Comparison of ENCODE assay signal across 7 mouse cellular contexts in genomic region chr11:4186486-4187317, GRCm38 (mm10). TPM values are rescaled to one million over a fixed set of nuclear protein-coding genes. Genes with fewer than 3 reads are reported as not detected.
DNase-seq lines count a peak whose midpoint lies in the region; ATAC-seq lines count a peak whose summit lies in the region.

Gene Tbc1d10a (plus strand): TSS chr11:4186789.

- peak within 1 kb of the TSS; percentile 87 for H3K9ac ChIP-seq in embryonic facial prominence, embryonic 12.5 days
- H3K9ac ChIP-seq in limb, embryonic 11.5 days (ENCODE audit: low read length): peak within 1 kb of the TSS; percentile 86
- H3K9ac ChIP-seq in midbrain, embryonic 14.5 days (replicated peaks; ENCODE audit: low read length): peak within 1 kb of the TSS; percentile 84

- peak within 1 kb of the TSS; percentile 85 for H3K4me2 ChIP-seq in embryonic facial prominence, embryonic 12.5 days (replicated peaks)
- H3K4me2 ChIP-seq in limb, embryonic 11.5 days (ENCODE audit: low read depth, severe bottlenecking): peak within 1 kb of the TSS; percentile 92
- H3K4me2 ChIP-seq in midbrain, embryonic 14.5 days (ENCODE audit: low read length): peak within 1 kb of the TSS; percentile 88

- under 1% methylated on average over 56 of the region's 71 CpGs for WGBS in embryonic facial prominence, embryonic 12.5 days
- under 1% methylated on average over 68 of the region's 71 CpGs for WGBS in limb, embryonic 11.5 days
- under 1% methylated on average over 71 of the region's 71 CpGs for WGBS in midbrain, embryonic 14.5 days

- peak within 1 kb of the TSS; percentile 65; the same call in 1 of the 2 replicates for H3K27ac ChIP-seq in embryonic facial prominence, embryonic 12.5 days
- H3K27ac ChIP-seq in limb, embryonic 11.5 days (replicated peaks; ENCODE audit: low read depth, low read length): no peak within 1 kb of the TSS
- peak within 1 kb of the TSS; percentile 57 for H3K27ac ChIP-seq in midbrain, embryonic 14.5 days (replicated peaks; ENCODE audit: low read depth, low read length)

- H3K9me3 ChIP-seq in embryonic facial prominence, embryonic 12.5 days: no peaks in the 10 kb centered on the region
- no peaks in the 10 kb centered on the region for H3K9me3 ChIP-seq in limb, embryonic 11.5 days (ENCODE audit: control insufficient read depth, low read length)
- H3K9me3 ChIP-seq in midbrain, embryonic 14.5 days (ENCODE audit: control insufficient read depth, low read length): no peaks in the 10 kb centered on the region

- peak; percentile 98 for DNase-seq in adrenal gland, postnatal 25 days
- DNase-seq in heart, adult 11 months: peak; percentile 100
- DNase-seq in kidney, adult 18-20 months: peak; percentile 98
- DNase-seq in limb, embryonic 11.5 days (ENCODE audit: low spot score): peak; percentile 97
- peak; percentile 99 for DNase-seq in midbrain, embryonic 14.5 days
- DNase-seq in spleen, adult 18-20 months: peak; percentile 97 to 98

- ATAC-seq in embryonic facial prominence, embryonic 12.5 days (ENCODE audit: insufficient number of reproducible peaks, insufficient read depth, low FRiP score, low TSS enrichment): peak; percentile 97
- ATAC-seq in limb, embryonic 11.5 days (ENCODE audit: insufficient number of reproducible peaks, low FRiP score, low TSS enrichment, low read depth): peak; percentile 99
- peak; percentile 100 for ATAC-seq in midbrain, embryonic 14.5 days (ENCODE audit: low FRiP score, low TSS enrichment)

- peak within 1 kb of the TSS; percentile 85 for H3K4me3 ChIP-seq in embryonic facial prominence, embryonic 12.5 days
- peak within 1 kb of the TSS; percentile 83 for H3K4me3 ChIP-seq in limb, embryonic 11.5 days (ENCODE audit: low read depth, low read length)
- peak within 1 kb of the TSS; percentile 84 for H3K4me3 ChIP-seq in midbrain, embryonic 14.5 days (replicated peaks; ENCODE audit: low read depth, low read length)

- peaks cover 22% of the 10 kb centered on the region for H3K4me1 ChIP-seq in embryonic facial prominence, embryonic 12.5 days
- peaks cover 8% of the 10 kb centered on the region; the same call in 1 of the 2 replicates for H3K4me1 ChIP-seq in limb, embryonic 11.5 days (ENCODE audit: control insufficient read depth, insufficient read depth, low read length)
- peaks cover 10% of the 10 kb centered on the region for H3K4me1 ChIP-seq in midbrain, embryonic 14.5 days (ENCODE audit: control insufficient read depth, insufficient read depth, low read length)

- H3K27me3 ChIP-seq in embryonic facial prominence, embryonic 12.5 days: no peaks in the 10 kb centered on the region
- no peaks in the 10 kb centered on the region for H3K27me3 ChIP-seq in limb, embryonic 11.5 days (ENCODE audit: control insufficient read depth, insufficient read depth, low read length)
- H3K27me3 ChIP-seq in midbrain, embryonic 14.5 days (ENCODE audit: control insufficient read depth, insufficient read depth, low read length): no peaks in the 10 kb centered on the region

- H3K36me3 ChIP-seq in embryonic facial prominence, embryonic 12.5 days: peaks cover 15% of the 10 kb centered on the region
- H3K36me3 ChIP-seq in limb, embryonic 11.5 days (ENCODE audit: control insufficient read depth, insufficient read depth, low read length): peaks cover 3% of the 10 kb centered on the region
- H3K36me3 ChIP-seq in midbrain, embryonic 14.5 days (ENCODE audit: control insufficient read depth, insufficient read depth, low read length): peaks cover 16% of the 10 kb centered on the region

RNA-seq across cellular contexts. Expression of gene Tbc1d10a, which starts in this region (rescaled TPM):
- 15.6 and 15.8 TPM in 2 replicates for total RNA-seq in adrenal gland, postnatal 25 days (2021)
- 34.7 and 39.2 TPM in 2 replicates for polyA plus RNA-seq in embryonic facial prominence, embryonic 12.5 days (2016; fragmentation: Nextera tagmentation; extraction: Ambion mirVana)
- 20.5 and 25.0 TPM in 2 replicates for polyA plus RNA-seq in limb, embryonic 11.5 days (2014; fragmentation: Nextera tagmentation; extraction: Ambion mirVana)
- 21.5 and 23.8 TPM in 2 replicates for polyA plus RNA-seq in midbrain, embryonic 14.5 days (2014; fragmentation: Nextera tagmentation; extraction: Ambion mirVana)
